ENCODE assay signal across 16 mouse cellular contexts in the genomic region with DNA sequence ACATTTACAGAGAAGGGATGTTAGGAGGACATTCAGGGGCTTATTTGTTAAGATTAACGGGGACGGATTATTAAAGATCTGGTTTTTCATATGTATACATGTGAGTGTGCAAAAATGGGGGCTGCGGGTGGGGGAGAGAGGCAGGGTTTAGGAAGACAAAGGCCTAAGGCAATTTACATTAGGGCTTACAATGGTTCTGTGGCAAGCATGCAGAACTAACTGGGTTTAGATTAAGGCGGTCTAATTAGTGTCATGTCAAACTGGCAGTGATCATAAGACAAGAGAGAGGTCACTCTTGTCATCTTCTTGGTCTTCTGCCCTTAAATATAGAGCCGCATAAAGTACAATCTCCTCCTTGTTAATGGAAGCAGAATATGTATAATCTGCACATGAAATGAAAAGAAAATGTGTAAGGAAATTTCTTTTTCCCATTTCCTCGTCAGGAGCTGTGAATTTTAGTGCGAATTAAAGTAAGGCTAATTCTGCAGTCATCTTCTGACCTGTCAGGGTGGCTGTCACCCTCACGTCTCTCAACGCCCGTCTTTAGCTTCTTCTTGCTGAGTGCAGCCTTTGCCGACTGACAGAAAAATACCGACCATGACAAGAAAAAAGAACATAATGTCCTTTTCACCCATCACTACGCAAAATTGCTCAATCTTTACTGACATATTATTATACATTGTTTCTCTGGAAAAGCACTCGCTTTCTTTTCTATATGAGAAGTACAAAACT.
DNase-seq lines count a peak whose midpoint lies in the region; ATAC-seq lines count a peak whose summit lies in the region.
"Had no signal": no experiment of that assay in that cellular context is flagged by ENCODE, and none has a peak within 500 bp of the region (broad histone marks: within the 10 kb centered on the region; RNA-seq: fewer than 3 reads in every experiment).

No protein-coding gene starts in this region.

- H3K4me2 ChIP-seq in lung, embryonic 16.5 days (ENCODE audit: low read depth, low read length) = no peak overlapping the region
- no peak overlapping the region for H3K4me2 ChIP-seq in forebrain, embryonic 11.5 days (ENCODE audit: low read depth, low read length, severe bottlenecking)
- peak overlapping the region; percentile 7; the same call in 1 of the 2 replicates for H3K4me2 ChIP-seq in forebrain, embryonic 16.5 days (ENCODE audit: low read length)
- H3K4me2 ChIP-seq: hindbrain, embryonic 15.5 days; liver, embryonic 15.5 days had no signal

- no peak overlapping the region for H3K9ac ChIP-seq in lung, embryonic 16.5 days (ENCODE audit: low read length)
- no peak overlapping the region for H3K9ac ChIP-seq in forebrain, embryonic 11.5 days (ENCODE audit: low read length)
- H3K9ac ChIP-seq in forebrain, embryonic 16.5 days (replicated peaks; ENCODE audit: low read depth, low read length) = peak overlapping the region; percentile 11; the same call in 1 of the 2 replicates
- H3K9ac ChIP-seq: hindbrain, embryonic 15.5 days; liver, embryonic 15.5 days had no signal

- peak; percentile 57; the same call in 1 of the 2 replicates for ATAC-seq in lung, embryonic 16.5 days (ENCODE audit: low read depth)
- peak; percentile 65 for ATAC-seq in forebrain, embryonic 11.5 days (replicated peaks; ENCODE audit: low FRiP score)
- peak; percentile 80 for ATAC-seq in forebrain, embryonic 16.5 days

- WGBS in lung, embryonic 16.5 days = 58% methylated on average over 14 of the region's 14 CpGs
- 48% methylated on average over 14 of the region's 14 CpGs for WGBS in forebrain, embryonic 11.5 days
- WGBS in forebrain, embryonic 16.5 days = 14% methylated on average over 14 of the region's 14 CpGs

- no peaks in the 10 kb centered on the region for H3K36me3 ChIP-seq in lung, embryonic 16.5 days (ENCODE audit: control insufficient read depth, insufficient read depth, low read length)
- H3K36me3 ChIP-seq in forebrain, embryonic 11.5 days (ENCODE audit: control insufficient read depth, insufficient read depth, low read length) = no peaks in the 10 kb centered on the region
- no peaks in the 10 kb centered on the region for H3K36me3 ChIP-seq in forebrain, embryonic 16.5 days (ENCODE audit: control insufficient read depth, insufficient read depth)
- H3K36me3 ChIP-seq: hindbrain, embryonic 15.5 days; liver, embryonic 15.5 days had no signal

- H3K27ac ChIP-seq in lung, embryonic 16.5 days (ENCODE audit: low read length) = no peak overlapping the region
- peak overlapping the region; percentile 54 for H3K27ac ChIP-seq in forebrain, embryonic 11.5 days (ENCODE audit: low read depth, low read length)
- H3K27ac ChIP-seq in forebrain, embryonic 16.5 days (ENCODE audit: low read length) = peak overlapping the region; percentile 80
- H3K27ac ChIP-seq: hindbrain, embryonic 15.5 days; kidney, postnatal 0 days; liver, embryonic 15.5 days; stomach, postnatal 0 days had no signal

- H3K4me1 ChIP-seq in lung, embryonic 16.5 days (replicated peaks; ENCODE audit: control insufficient read depth, insufficient read depth, low read length) = no peaks in the 10 kb centered on the region
- H3K4me1 ChIP-seq in forebrain, embryonic 11.5 days (replicated peaks; ENCODE audit: control insufficient read depth, insufficient read depth, low read length) = peaks cover 7% of the 10 kb centered on the region
- H3K4me1 ChIP-seq in forebrain, embryonic 16.5 days (replicated peaks; ENCODE audit: control insufficient read depth, insufficient read depth, low read length) = peaks cover 18% of the 10 kb centered on the region
- H3K4me1 ChIP-seq: hindbrain, embryonic 15.5 days; liver, embryonic 15.5 days had no signal

- H3K9me3 ChIP-seq in lung, embryonic 16.5 days (ENCODE audit: control insufficient read depth, low read length) = no peaks in the 10 kb centered on the region
- H3K9me3 ChIP-seq in forebrain, embryonic 11.5 days (ENCODE audit: control insufficient read depth, low read length) = no peaks in the 10 kb centered on the region
- no peaks in the 10 kb centered on the region for H3K9me3 ChIP-seq in forebrain, embryonic 16.5 days (ENCODE audit: control insufficient read depth, low read length)
- H3K9me3 ChIP-seq: hindbrain, embryonic 15.5 days; liver, embryonic 15.5 days had no signal

- H3K27me3 ChIP-seq in lung, embryonic 16.5 days (ENCODE audit: control insufficient read depth, insufficient read depth, low read depth, low read length) = no peaks in the 10 kb centered on the region
- no peaks in the 10 kb centered on the region for H3K27me3 ChIP-seq in forebrain, embryonic 11.5 days (ENCODE audit: control insufficient read depth, insufficient read depth, low read length)
- no peaks in the 10 kb centered on the region for H3K27me3 ChIP-seq in forebrain, embryonic 16.5 days (replicated peaks; ENCODE audit: control insufficient read depth, insufficient read depth, low read length)
- H3K27me3 ChIP-seq: hindbrain, embryonic 15.5 days; liver, embryonic 15.5 days had no signal

- no peak for DNase-seq in lung, postnatal 25 days (ENCODE audit: low spot score)
- no peak for DNase-seq in forebrain, embryonic 11.5 days (ENCODE audit: low spot score)
- peak; percentile 77 for DNase-seq in retina, embryonic 14.5 days (ENCODE audit: low spot score)
- DNase-seq in thymus, postnatal 10 days (ENCODE audit: low spot score in 2 of 2) = no peak
- no peak for DNase-seq in kidney, adult 8-10 months
- DNase-seq: cerebellum, adult 9-10 months; gastrocnemius, postnatal 36 days; kidney, adult 11 months; lung, postnatal 4 days; thymus, postnatal 14 days had no signal

- H3K4me3 ChIP-seq in lung, embryonic 16.5 days (ENCODE audit: low read length) = no peak overlapping the region
- H3K4me3 ChIP-seq in forebrain, embryonic 11.5 days (ENCODE audit: low read depth, low read length) = no peak overlapping the region
- H3K4me3 ChIP-seq in forebrain, embryonic 16.5 days (replicated peaks; ENCODE audit: low read length) = no peak overlapping the region
- H3K4me3 ChIP-seq: hindbrain, embryonic 15.5 days; liver, embryonic 15.5 days had no signal
